Mouse (Mus musculus): ENCODE data around the gene Ncam2.

DNA sequence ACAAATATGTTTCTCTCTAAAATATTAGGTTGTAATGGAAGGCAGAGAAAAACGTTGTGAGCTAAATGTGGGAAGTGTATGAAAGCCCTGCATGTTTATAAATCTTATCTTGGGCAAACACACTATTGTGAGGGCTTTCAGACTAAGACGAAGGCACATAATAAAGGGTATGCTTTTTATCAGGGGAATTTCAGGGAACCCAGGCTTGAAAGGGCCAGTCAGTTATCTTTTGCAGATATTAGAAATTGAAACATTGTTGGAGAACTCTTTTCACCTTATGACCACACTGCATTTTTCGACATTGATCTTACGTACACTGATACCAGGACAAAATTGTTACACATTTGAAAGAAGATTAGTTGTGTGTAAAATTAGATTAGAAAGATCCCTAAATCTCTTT lies 423.3 kb downstream of the Ncam2 start:
- TF ChIP-seq ZC3H11A (IDR thresholded peaks at IDR 0.05; ENCODE audit: borderline replicate concordance, low read depth, low read length): no peak
- no peak for TF ChIP-seq ZNF384 (IDR thresholded peaks at IDR 0.05; ENCODE audit: low read depth, low read length)

Data from ES-E14 (cell line).